Mouse (Mus musculus) monocyte, adult 2 months (primary cell): ENCODE measurements around the gene Atp5g1.

Experiments
- DNase-seq, 2 experiments: peaks; one replicate each; pipeline ENCODE4 v3.0.0; 2022; ENCODE audit warnings: low spot score in 2 of 2, low read depth in 1 of 2

Gene Atp5g1

GRCm38 (mm10) chr11:96073295-96073993 lies 2.0 kb downstream of the Atp5g1 start:
- DNase-seq, result no peak

- DNase-seq, result no peak
These were observed 4.5 kb downstream of the Atp5g1 start for GRCm38 (mm10) chr11:96071013-96071412.

GRCm38 (mm10) chr11:96070353-96070752 lies 5.1 kb downstream of the Atp5g1 start:
- no peak for DNase-seq

- DNase-seq, result no peak
These were observed 7.2 kb downstream of the Atp5g1 start for GRCm38 (mm10) chr11:96068231-96068630.

GRCm38 (mm10) chr11:96065215-96065911 lies 10.1 kb downstream of the Atp5g1 start, which contains the start of gene Ube2z:
Gene Ube2z, minus strand, starts transcription at chr11:96065388.
- peak; percentile 93 to 96 for DNase-seq

GRCm38 (mm10) chr11:96064521-96065214 lies 10.8 kb downstream of the Atp5g1 start:
- peak in 1 of 2 experiments; percentile 8 for DNase-seq

- DNase-seq, result no peak
These were observed 17.2 kb downstream of the Atp5g1 start for GRCm38 (mm10) chr11:96058309-96058708.

- DNase-seq, result no peak
These were observed 24.6 kb downstream of the Atp5g1 start for GRCm38 (mm10) chr11:96050854-96051253.

GRCm38 (mm10) chr11:96049939-96050338 lies 25.5 kb downstream of the Atp5g1 start:
- no peak for DNase-seq

- no peak for DNase-seq
These were observed 27.7 kb downstream of the Atp5g1 start for GRCm38 (mm10) chr11:96047469-96048373.

GRCm38 (mm10) chr11:96046793-96047192 lies 28.7 kb downstream of the Atp5g1 start:
- no peak for DNase-seq

GRCm38 (mm10) chr11:96046028-96046427 lies 29.4 kb downstream of the Atp5g1 start:
- no peak for DNase-seq

GRCm38 (mm10) chr11:96044803-96045567 lies 30.5 kb downstream of the Atp5g1 start:
- no peak for DNase-seq

- no peak for DNase-seq
These were observed 36.9 kb downstream of the Atp5g1 start for GRCm38 (mm10) chr11:96038560-96038959.

GRCm38 (mm10) chr11:96037499-96037898 lies 38.0 kb downstream of the Atp5g1 start:
- DNase-seq, result no peak

GRCm38 (mm10) chr11:96035133-96035532 lies 40.3 kb downstream of the Atp5g1 start:
- DNase-seq, result peak in 1 of 2 experiments; percentile 6

- peak; percentile 82 to 94 for DNase-seq
These were observed 40.8 kb downstream of the Atp5g1 start, which contains the start of gene Snf8 for GRCm38 (mm10) chr11:96034596-96035052. Gene Snf8, plus strand, starts transcription at chr11:96034885.

- no peak for DNase-seq
These were observed 41.4 kb downstream of the Atp5g1 start for GRCm38 (mm10) chr11:96034116-96034515.

GRCm38 (mm10) chr11:96033264-96033663 lies 42.2 kb downstream of the Atp5g1 start:
- DNase-seq, result no peak

GRCm38 (mm10) chr11:96031701-96032100 lies 43.8 kb downstream of the Atp5g1 start:
- DNase-seq, result no peak
